Mouse (Mus musculus): ENCODE measurements around the gene Bst2. TPM values are rescaled to one million over a fixed set of nuclear protein-coding genes. Genes with fewer than 3 reads are reported as not detected.
"Not testable (repeated sequence)": the region's sequence is repeated elsewhere in the genome, so short reads cannot be mapped to it uniquely, and the experiment has no call there.

The Bst2 gene
- polyA plus RNA-seq, 1 experiment = 17.3 TPM

- no peak overlapping the region for H3K27ac ChIP-seq (replicated peaks; ENCODE audit: low read depth, low read length)
- no peak overlapping the region for H3K4me3 ChIP-seq (ENCODE audit: insufficient read depth, low read depth, low read length)
- peaks cover 2% of the 10 kb centered on the region; the same call in 1 of the 2 replicates for H3K4me1 ChIP-seq (ENCODE audit: control insufficient read depth, insufficient read depth, insufficient read length, low read length)
Observed at GRCm38 (mm10) chr8:71545053-71545452, 7.8 kb upstream of the Bst2 start.

- Histone ChIP-seq H3K4me1 (ENCODE audit: control insufficient read depth, insufficient read depth, insufficient read length, low read length) (peaks cover 2% of the 10 kb centered on the region; the same call in 1 of the 2 replicates), H3K4me3 (ENCODE audit: insufficient read depth, low read depth, low read length) (peak overlapping the region; percentile 80), H3K27ac (replicated peaks; ENCODE audit: low read depth, low read length) (no peak overlapping the region)
Observed at GRCm38 (mm10) chr8:71543755-71544154, 6.5 kb upstream of the Bst2 start.

GRCm38 (mm10) chr8:71542632-71543343 lies 5.5 kb upstream of the Bst2 start, which contains the start of gene Mvb12a:
Gene Mvb12a (plus strand): TSS chr8:71542922.
- Histone ChIP-seq H3K4me1 (ENCODE audit: control insufficient read depth, insufficient read depth, insufficient read length, low read length) (peaks cover 5% of the 10 kb centered on the region), H3K27ac (replicated peaks; ENCODE audit: low read depth, low read length) (no peak within 1 kb of the TSS), H3K4me3 (ENCODE audit: insufficient read depth, low read depth, low read length) (peak within 1 kb of the TSS; percentile 80)

- Histone ChIP-seq H3K4me1 (ENCODE audit: control insufficient read depth, insufficient read depth, insufficient read length, low read length) (peaks cover 9% of the 10 kb centered on the region; the same call in 1 of the 2 replicates), H3K27ac (replicated peaks; ENCODE audit: low read depth, low read length) (no peak overlapping the region), H3K4me3 (ENCODE audit: insufficient read depth, low read depth, low read length) (peak overlapping the region; percentile 67)
Observed at GRCm38 (mm10) chr8:71535663-71536062, 1.6 kb downstream of the Bst2 start.

GRCm38 (mm10) chr8:71534263-71534810 lies 2.9 kb downstream of the Bst2 start:
- no peak overlapping the region for H3K27ac ChIP-seq (replicated peaks; ENCODE audit: low read depth, low read length)
- H3K4me1 ChIP-seq (ENCODE audit: control insufficient read depth, insufficient read depth, insufficient read length, low read length) = peaks cover 9% of the 10 kb centered on the region; the same call in 1 of the 2 replicates
- H3K4me3 ChIP-seq (ENCODE audit: insufficient read depth, low read depth, low read length) = no peak overlapping the region

- H3K4me1 ChIP-seq (ENCODE audit: control insufficient read depth, insufficient read depth, insufficient read length, low read length) = peaks cover 13% of the 10 kb centered on the region
- not testable (repeated sequence) for H3K4me3 ChIP-seq (ENCODE audit: insufficient read depth, low read depth, low read length); H3K27ac ChIP-seq (replicated peaks; ENCODE audit: low read depth, low read length)
Observed at GRCm38 (mm10) chr8:71530735-71531467, 6.4 kb downstream of the Bst2 start.

GRCm38 (mm10) chr8:71528362-71529073 lies 8.7 kb downstream of the Bst2 start:
- Histone ChIP-seq H3K27ac (replicated peaks; ENCODE audit: low read depth, low read length) (peak overlapping the region; percentile 93), H3K4me1 (ENCODE audit: control insufficient read depth, insufficient read depth, insufficient read length, low read length) (peaks cover 11% of the 10 kb centered on the region), H3K4me3 (ENCODE audit: insufficient read depth, low read depth, low read length) (no peak overlapping the region)

GRCm38 (mm10) chr8:71527162-71527870 lies 9.9 kb downstream of the Bst2 start:
- Histone ChIP-seq H3K4me3 (ENCODE audit: insufficient read depth, low read depth, low read length) (no peak overlapping the region), H3K4me1 (ENCODE audit: control insufficient read depth, insufficient read depth, insufficient read length, low read length) (peaks cover 11% of the 10 kb centered on the region), H3K27ac (replicated peaks; ENCODE audit: low read depth, low read length) (peak overlapping the region; percentile 93)

GRCm38 (mm10) chr8:71526272-71526671 lies 11.0 kb downstream of the Bst2 start:
- Histone ChIP-seq H3K27ac (replicated peaks; ENCODE audit: low read depth, low read length) (peak overlapping the region; percentile 74), H3K4me3 (ENCODE audit: insufficient read depth, low read depth, low read length) (no peak overlapping the region), H3K4me1 (ENCODE audit: control insufficient read depth, insufficient read depth, insufficient read length, low read length) (peaks cover 11% of the 10 kb centered on the region)

- peaks cover 11% of the 10 kb centered on the region for H3K4me1 ChIP-seq (ENCODE audit: control insufficient read depth, insufficient read depth, insufficient read length, low read length)
Observed at GRCm38 (mm10) chr8:71525226-71526050, 11.8 kb downstream of the Bst2 start, which contains the start of gene Ccdc194. Gene Ccdc194 (minus strand): TSS chr8:71525711.

GRCm38 (mm10) chr8:71521634-71522033 lies 15.6 kb downstream of the Bst2 start:
- Histone ChIP-seq H3K4me3 (ENCODE audit: insufficient read depth, low read depth, low read length) (no peak overlapping the region), H3K4me1 (ENCODE audit: control insufficient read depth, insufficient read depth, insufficient read length, low read length) (peaks cover 3% of the 10 kb centered on the region; the same call in 1 of the 2 replicates), H3K27ac (replicated peaks; ENCODE audit: low read depth, low read length) (no peak overlapping the region)

More at GRCm38 (mm10) chr8:71525226-71526050, 11.8 kb downstream of the Bst2 start, which contains the start of gene Ccdc194:
- no peak within 1 kb of the TSS for H3K4me3 ChIP-seq (ENCODE audit: insufficient read depth, low read depth, low read length)
- peak within 1 kb of the TSS; percentile 74 for H3K27ac ChIP-seq (replicated peaks; ENCODE audit: low read depth, low read length)

GRCm38 (mm10) chr8:71519037-71519825 lies 18.0 kb downstream of the Bst2 start:
- H3K4me1 ChIP-seq (ENCODE audit: control insufficient read depth, insufficient read depth, insufficient read length, low read length); H3K4me3 ChIP-seq (ENCODE audit: insufficient read depth, low read depth, low read length); H3K27ac ChIP-seq (replicated peaks; ENCODE audit: low read depth, low read length): not testable (repeated sequence)

- H3K4me3 ChIP-seq (ENCODE audit: insufficient read depth, low read depth, low read length) = no peak overlapping the region
- no peak overlapping the region for H3K27ac ChIP-seq (replicated peaks; ENCODE audit: low read depth, low read length)
- no peaks in the 10 kb centered on the region; the same call in 1 of the 2 replicates for H3K4me1 ChIP-seq (ENCODE audit: control insufficient read depth, insufficient read depth, insufficient read length, low read length)
Observed at GRCm38 (mm10) chr8:71516786-71517185, 20.5 kb downstream of the Bst2 start.

Data from brown adipose tissue, adult 24 weeks (tissue).